Mouse (Mus musculus): ENCODE measurements around the gene Nfib.

GRCm38 (mm10) chr4:82362294-82362693, 343.3 kb downstream of the Nfib start:
- TF ChIP-seq POLR2A (IDR thresholded peaks at IDR 0.05; ENCODE audit: insufficient read length, low read depth): no peak
- no peak for TF ChIP-seq MYOG (IDR thresholded peaks at IDR 0.05; ENCODE audit: control insufficient read depth in 1 of 3, insufficient read depth in 1 of 3, insufficient read length in 2 of 3, low read depth in 2 of 3)
- no peak for TF ChIP-seq POLR2AphosphoS2 (IDR thresholded peaks at IDR 0.05; ENCODE audit: insufficient read length, low read depth)
- no peak for TF ChIP-seq SRF (IDR thresholded peaks at IDR 0.05; ENCODE audit: control insufficient read depth, insufficient read length, low read depth)
- no peak for TF ChIP-seq MYOD1 (IDR thresholded peaks at IDR 0.05; ENCODE audit: control insufficient read depth in 1 of 3, insufficient read length in 2 of 3, low read depth in 2 of 3)
- no peak for TF ChIP-seq USF1 (IDR thresholded peaks at IDR 0.05; ENCODE audit: low read depth)
- TF ChIP-seq TCF12 (IDR thresholded peaks at IDR 0.05; ENCODE audit: insufficient read depth, poor library complexity, severe bottlenecking): no peak

Data from myocyte (in vitro differentiated cells).